In the genomic region with DNA sequence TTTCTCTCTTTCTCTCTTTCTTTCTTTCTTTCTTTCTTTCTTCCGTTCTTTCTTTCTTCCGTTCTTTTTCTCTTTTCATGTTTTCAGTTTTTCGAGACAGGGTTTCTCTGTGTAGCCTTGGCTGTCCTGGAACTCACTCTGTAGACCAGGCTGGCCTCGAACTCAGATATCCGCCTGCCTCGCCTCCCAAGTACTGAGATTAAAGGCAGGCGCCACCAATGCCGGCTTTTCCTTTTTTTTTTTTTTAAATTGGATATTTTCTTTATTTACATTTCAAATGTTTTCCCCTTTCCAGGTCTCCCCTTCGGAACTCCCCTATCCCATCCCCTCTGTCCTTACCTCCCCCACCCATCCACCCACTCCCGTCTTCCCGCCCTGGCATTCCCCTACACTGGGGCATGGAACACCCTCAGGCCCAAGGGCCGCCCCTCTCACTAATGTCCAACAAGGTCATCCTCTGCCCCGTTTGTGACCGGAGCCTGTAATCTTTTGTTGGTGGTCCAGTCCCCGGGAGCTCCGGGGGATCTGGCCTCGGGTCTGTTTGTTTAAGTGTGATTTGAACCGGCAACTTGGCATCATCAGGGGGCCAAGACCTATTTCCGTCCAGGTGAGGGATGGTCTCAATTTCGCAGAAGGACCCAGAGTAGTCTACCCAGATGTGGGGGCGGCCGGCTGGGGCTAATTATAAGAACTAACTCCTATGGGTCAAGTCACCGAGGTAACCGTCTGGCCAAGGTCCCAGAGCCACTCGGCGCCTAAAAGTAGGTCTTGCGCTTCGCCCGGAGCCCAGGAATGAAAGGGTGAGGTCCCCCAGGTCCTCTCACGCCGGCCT, we compare ENCODE assay signal across 9 mouse cellular contexts. TPM values are rescaled to one million over a fixed set of nuclear protein-coding genes. Genes with fewer than 3 reads are reported as not detected.
DNase-seq lines count a peak whose midpoint lies in the region; ATAC-seq and TF ChIP-seq lines count a peak whose summit lies in the region.
"Had no signal": no experiment of that assay in that cellular context is flagged by ENCODE, and none has a peak within 500 bp of the region (broad histone marks: within the 10 kb centered on the region; RNA-seq: fewer than 3 reads in every experiment).

No protein-coding gene starts in this region.

- ATAC-seq in embryonic facial prominence, embryonic 11.5 days (replicated peaks; ENCODE audit: insufficient number of reproducible peaks, low FRiP score, low TSS enrichment, low read depth), result peak; percentile 63
- ATAC-seq in hindbrain, embryonic 15.5 days (ENCODE audit: low FRiP score, low read depth), result peak; percentile 6; the same call in 1 of the 2 replicates

- peaks cover 9% of the 10 kb centered on the region for H3K36me3 ChIP-seq in embryonic facial prominence, embryonic 11.5 days (replicated peaks; ENCODE audit: control insufficient read depth, insufficient read depth, low read depth, low read length)
- H3K36me3 ChIP-seq in hindbrain, embryonic 15.5 days, result peaks cover 31% of the 10 kb centered on the region
- peaks cover 9% of the 10 kb centered on the region for H3K36me3 ChIP-seq in myocyte (ENCODE audit: control insufficient read depth, insufficient read depth)

- peaks cover 14% of the 10 kb centered on the region for H3K79me2 ChIP-seq in myocyte (ENCODE audit: control insufficient read depth, insufficient read depth)

- H3K9ac ChIP-seq in embryonic facial prominence, embryonic 11.5 days (replicated peaks; ENCODE audit: low read length), result peak overlapping the region; percentile 64
- H3K9ac ChIP-seq in hindbrain, embryonic 15.5 days, result peak overlapping the region; percentile 25

- H3K27ac ChIP-seq in embryonic facial prominence, embryonic 11.5 days (replicated peaks; ENCODE audit: low read depth, low read length), result no peak overlapping the region
- no peak overlapping the region for H3K27ac ChIP-seq in hindbrain, embryonic 15.5 days (replicated peaks)

- peak overlapping the region; percentile 66 for H3K4me2 ChIP-seq in embryonic facial prominence, embryonic 11.5 days (ENCODE audit: low read depth, low read length)
- H3K4me2 ChIP-seq in hindbrain, embryonic 15.5 days, result peak overlapping the region; percentile 57
- H3K4me2 ChIP-seq in myocyte (ENCODE audit: low read depth), result peak overlapping the region; percentile 80

- peak overlapping the region; percentile 84 for H3K4me3 ChIP-seq in embryonic facial prominence, embryonic 11.5 days (ENCODE audit: low read depth, low read length)
- peak overlapping the region; percentile 73 for H3K4me3 ChIP-seq in hindbrain, embryonic 15.5 days
- H3K4me3 ChIP-seq in myocyte, result peak overlapping the region; percentile 85

- no peaks in the 10 kb centered on the region for H3K9me3 ChIP-seq in embryonic facial prominence, embryonic 11.5 days (replicated peaks; ENCODE audit: control insufficient read depth, low read length)
- H3K9me3 ChIP-seq in hindbrain, embryonic 15.5 days, result no peaks in the 10 kb centered on the region

- WGBS in embryonic facial prominence, embryonic 11.5 days, result 22% methylated on average over 31 of the region's 31 CpGs
- 26% methylated on average over 31 of the region's 31 CpGs for WGBS in hindbrain, embryonic 15.5 days

- peak; percentile 5 to 17 for DNase-seq in layer of hippocampus, postnatal 25 days (ENCODE audit: extremely low spot score in 1 of 2, low spot score in 1 of 2)
- no peak for DNase-seq in layer of hippocampus, postnatal 10 days (ENCODE audit: low spot score in 2 of 2)
- DNase-seq in embryonic facial prominence, embryonic 11.5 days (ENCODE audit: low spot score), result no peak
- no peak for DNase-seq in spleen, adult 18-20 months
- DNase-seq in kidney, adult 9 months, result no peak
- no peak for DNase-seq in embryo, embryonic 11 days

- H3K27me3 ChIP-seq in embryonic facial prominence, embryonic 11.5 days (ENCODE audit: control insufficient read depth, insufficient read depth, low read length), result no peaks in the 10 kb centered on the region
- H3K27me3 ChIP-seq in hindbrain, embryonic 15.5 days, result no peaks in the 10 kb centered on the region
- H3K27me3 ChIP-seq in myocyte (ENCODE audit: control insufficient read depth, insufficient read depth, insufficient read length), result peaks cover 5% of the 10 kb centered on the region

- no peak for TF ChIP-seq POLR2A in myocyte (IDR thresholded peaks at IDR 0.05; ENCODE audit: insufficient read length, low read depth)

- H3K4me1 ChIP-seq in embryonic facial prominence, embryonic 11.5 days (ENCODE audit: control insufficient read depth, insufficient read depth, low read length), result no peaks in the 10 kb centered on the region
- peaks cover 17% of the 10 kb centered on the region for H3K4me1 ChIP-seq in hindbrain, embryonic 15.5 days (replicated peaks)

- H3ac ChIP-seq in myocyte (ENCODE audit: control insufficient read depth, insufficient read length), result no peak overlapping the region

TF ChIP-seq in myocyte, 11 proteins besides CTCF, POLR2A, EP300 and RAD21:
- TF ChIP-seq MAX (IDR thresholded peaks at IDR 0.05; ENCODE audit: low read depth) (no peak), TCF12 (IDR thresholded peaks at IDR 0.05; ENCODE audit: insufficient read depth, poor library complexity, severe bottlenecking) (no peak), POLR2AphosphoS2 (IDR thresholded peaks at IDR 0.05; ENCODE audit: insufficient read length, low read depth) (no peak)

RNA-seq across cellular contexts. Expression of a gene that starts 0.6 kb away (rescaled TPM):
- total RNA-seq in layer of hippocampus, postnatal 25 days (2021), result 100 to 1,000 TPM; 627 to 764 TPM
- total RNA-seq in layer of hippocampus, postnatal 10 days (2021), result 100 to 1,000 TPM; 734 to 739 TPM
- polyA plus RNA-seq in embryonic facial prominence, embryonic 11.5 days (2014; fragmentation: Nextera tagmentation; extraction: Ambion mirVana), result 978 and 1,011 TPM in 2 replicates
- polyA plus RNA-seq in hindbrain, embryonic 15.5 days (2015; fragmentation: Nextera tagmentation; extraction: Ambion mirVana), result 557 and 622 TPM in 2 replicates
- 695 TPM for polyA plus RNA-seq in myocyte (2012; fragmentation: generic; extraction: Trizol)

RNA-seq across cellular contexts. Expression of a gene that starts 12.4 kb away (rescaled TPM):
- not detected for total RNA-seq in layer of hippocampus, postnatal 25 days (2021)
- total RNA-seq in layer of hippocampus, postnatal 10 days (2021), result not detected
- polyA plus RNA-seq in embryonic facial prominence, embryonic 11.5 days (2014; fragmentation: Nextera tagmentation; extraction: Ambion mirVana), result 0.11 TPM in 1 of 2 replicates, not detected in the other
- not detected in 2 replicates for polyA plus RNA-seq in hindbrain, embryonic 15.5 days (2015; fragmentation: Nextera tagmentation; extraction: Ambion mirVana)
- not detected for polyA plus RNA-seq in myocyte (2012; fragmentation: generic; extraction: Trizol)
- total RNA-seq: left cerebral cortex, adult 18-20 months had no signal

RNA-seq across cellular contexts. Expression of a gene that starts 26.1 kb away (rescaled TPM):
- total RNA-seq in layer of hippocampus, postnatal 25 days (2021), result not detected
- under 1 TPM; 0.45 to 0.62 TPM for total RNA-seq in layer of hippocampus, postnatal 10 days (2021)
- not detected in 2 replicates for polyA plus RNA-seq in embryonic facial prominence, embryonic 11.5 days (2014; fragmentation: Nextera tagmentation; extraction: Ambion mirVana)
- polyA plus RNA-seq in hindbrain, embryonic 15.5 days (2015; fragmentation: Nextera tagmentation; extraction: Ambion mirVana), result 0.60 and 1.2 TPM in 2 replicates
- polyA plus RNA-seq in myocyte (2012; fragmentation: generic; extraction: Trizol), result not detected
- total RNA-seq: left cerebral cortex, adult 18-20 months had no signal

RNA-seq across cellular contexts. Expression of a gene that starts 29.1 kb away (rescaled TPM):
- 10 to 100 TPM; 88.5 to 90.3 TPM for total RNA-seq in layer of hippocampus, postnatal 25 days (2021)
- 10 to 100 TPM; 82.4 to 87.0 TPM for total RNA-seq in layer of hippocampus, postnatal 10 days (2021)
- 53.2 and 54.4 TPM in 2 replicates for polyA plus RNA-seq in embryonic facial prominence, embryonic 11.5 days (2014; fragmentation: Nextera tagmentation; extraction: Ambion mirVana)
- 103 and 105 TPM in 2 replicates for polyA plus RNA-seq in hindbrain, embryonic 15.5 days (2015; fragmentation: Nextera tagmentation; extraction: Ambion mirVana)
- 36.7 TPM for polyA plus RNA-seq in myocyte (2012; fragmentation: generic; extraction: Trizol)

RNA-seq across cellular contexts. Expression of a gene that starts 56.5 kb away (rescaled TPM):
- 1 to 10 TPM; 5.8 to 6.9 TPM for total RNA-seq in layer of hippocampus, postnatal 25 days (2021)
- 10 to 100 TPM; 12.2 to 17.4 TPM for total RNA-seq in layer of hippocampus, postnatal 10 days (2021)
- polyA plus RNA-seq in embryonic facial prominence, embryonic 11.5 days (2014; fragmentation: Nextera tagmentation; extraction: Ambion mirVana), result 4.4 and 4.5 TPM in 2 replicates
- polyA plus RNA-seq in hindbrain, embryonic 15.5 days (2015; fragmentation: Nextera tagmentation; extraction: Ambion mirVana), result 21.8 and 25.3 TPM in 2 replicates
- 0.49 TPM for polyA plus RNA-seq in myocyte (2012; fragmentation: generic; extraction: Trizol)

Comparison
In these comparisons a context has a peak if more than half of its experiments do, and no peak if none do; other contexts are left out.
1. DNase-seq: peak in layer of hippocampus, postnatal 25 days (2 of 2); none in layer of hippocampus, postnatal 10 days (0 of 2), embryonic facial prominence, embryonic 11.5 days (single experiment), spleen, adult 18-20 months (0 of 2), kidney, adult 9 months (single experiment) and embryo, embryonic 11 days (single experiment).
2. Peak in every context shown above with its lines, with median percentiles within 50 percentile points of each other: H3K4me2 ChIP-seq and H3K4me3 ChIP-seq.